In genomic region chr1:69350417-69350816, GRCm38 (mm10) we compare ENCODE assay signal across 19 mouse cellular contexts.
A peak's percentile ranks its signal among the peaks of the same experiment; 100 is the strongest.
DNase-seq lines count a peak whose midpoint lies in the region; ATAC-seq lines count a peak whose summit lies in the region.
"Had no signal": no experiment of that assay in that cellular context is flagged by ENCODE, and none has a peak within 500 bp of the region (broad histone marks: within the 10 kb centered on the region; RNA-seq: fewer than 3 reads in every experiment).

No protein-coding gene starts in this region.

- peak; percentile 53; the same call in 1 of the 2 replicates for ATAC-seq in common myeloid progenitor, adult 5-6 weeks (replicated peaks; ENCODE audit: low read depth, poor library complexity, severe bottlenecking)
- ATAC-seq in granulocyte monocyte progenitor cell, adult 5-6 weeks (replicated peaks; ENCODE audit: poor library complexity, severe bottlenecking), result peak; percentile 59
- ATAC-seq in hematopoietic stem cell, adult 5-6 weeks (replicated peaks in 1 of 2; ENCODE audit: insufficient read depth in 1 of 2, low FRiP score in 2 of 2, low TSS enrichment in 1 of 2, low read depth in 1 of 2, poor library complexity in 2 of 2, severe bottlenecking in 2 of 2), result 0 out of 4 replicates have a peak, but pooled peaks have one; percentile 29 to 37
- no peak for ATAC-seq in megakaryocyte, adult 5-6 weeks (ENCODE audit: poor library complexity, severe bottlenecking)
- ATAC-seq: activated CD4-positive, CD25-positive, alpha-beta regulatory T cell, adult 4 months; CD4-positive, CD25-positive, alpha-beta regulatory T cell, adult 4 months; Patski had no signal

- DNase-seq in embryo, embryonic 11 days, result no peak
- DNase-seq in kidney, adult 11 months, result no peak
- DNase-seq: adrenal gland, adult 2 months; adrenal gland, adult 8-10 months; adrenal gland, postnatal 10 days; adrenal gland, postnatal 14 days; adrenal gland, postnatal 25 days; adrenal gland, postnatal 36 days; B cell, adult 2 months; cerebellum, adult 11 months; cerebellum, adult 11-12 months; cerebellum, adult 18-20 months had no signal
